Comparison of ENCODE assay signal across 16 mouse cellular contexts in genomic region chr7:30434701-30435100, GRCm38 (mm10). TPM values are rescaled to one million over a fixed set of nuclear protein-coding genes. Genes with fewer than 3 reads are reported as not detected.
"Had no signal": no experiment of that assay in that cellular context is flagged by ENCODE, and none has a peak within 500 bp of the region (broad histone marks: within the 10 kb centered on the region; RNA-seq: fewer than 3 reads in every experiment).

No protein-coding gene starts in this region.

- H3K27ac ChIP-seq: midbrain, embryonic 13.5 days; midbrain, embryonic 15.5 days; neural tube, embryonic 12.5 days; stomach, embryonic 15.5 days; stomach, postnatal 0 days had no signal

- H3K27me3 ChIP-seq: midbrain, embryonic 13.5 days; midbrain, embryonic 15.5 days had no signal

- H3K9me3 ChIP-seq: megakaryocyte, embryonic 14.5 days; midbrain, embryonic 13.5 days; midbrain, embryonic 15.5 days; neural tube, embryonic 12.5 days; stomach, embryonic 15.5 days had no signal

- H3K36me3 ChIP-seq: stomach, embryonic 15.5 days had no signal

- H3K9ac ChIP-seq: lung, embryonic 14.5 days; midbrain, embryonic 13.5 days; midbrain, embryonic 15.5 days; neural tube, embryonic 12.5 days; stomach, embryonic 15.5 days had no signal

- DNase-seq: right cerebral cortex, postnatal 14 days; thymus, postnatal 25 days had no signal

- H3K4me3 ChIP-seq: megakaryocyte, embryonic 14.5 days; midbrain, embryonic 13.5 days; midbrain, embryonic 15.5 days; neural tube, embryonic 12.5 days; stomach, embryonic 15.5 days had no signal

- H3K4me1 ChIP-seq: midbrain, embryonic 13.5 days; midbrain, embryonic 15.5 days; neural tube, embryonic 12.5 days; stomach, embryonic 15.5 days had no signal

RNA-seq across cellular contexts. Expression of gene Aplp1, which starts 10.6 kb away (rescaled TPM):
- total RNA-seq: monocyte, adult 5-6 weeks; neutrophil, adult 5-6 weeks had no signal

RNA-seq across cellular contexts. Expression of gene Hcst, which starts 15.0 kb away (rescaled TPM):
- total RNA-seq: midbrain, postnatal 0 days had no signal
- polyA plus RNA-seq: midbrain, embryonic 13.5 days; neural tube, embryonic 14.5 days; testis, adult 2 months had no signal

RNA-seq across cellular contexts. Expression of gene Kirrel2, which starts 22.8 kb away (rescaled TPM):
- total RNA-seq: monocyte, adult 5-6 weeks; neutrophil, adult 5-6 weeks had no signal
- polyA plus RNA-seq: lung, embryonic 14.5 days; lung, embryonic 16.5 days; urinary bladder, adult 2 months had no signal
